Mouse (Mus musculus): ENCODE results near the gene Jmjd6. TPM values are rescaled to one million over a fixed set of nuclear protein-coding genes. Genes with fewer than 3 reads are reported as not detected.
A peak's percentile ranks its signal among the peaks of the same experiment; 100 is the strongest.

Jmjd6 gene
- total RNA-seq, 2 experiments from 2014 or later = 25.4 to 30.2 TPM

DNA sequence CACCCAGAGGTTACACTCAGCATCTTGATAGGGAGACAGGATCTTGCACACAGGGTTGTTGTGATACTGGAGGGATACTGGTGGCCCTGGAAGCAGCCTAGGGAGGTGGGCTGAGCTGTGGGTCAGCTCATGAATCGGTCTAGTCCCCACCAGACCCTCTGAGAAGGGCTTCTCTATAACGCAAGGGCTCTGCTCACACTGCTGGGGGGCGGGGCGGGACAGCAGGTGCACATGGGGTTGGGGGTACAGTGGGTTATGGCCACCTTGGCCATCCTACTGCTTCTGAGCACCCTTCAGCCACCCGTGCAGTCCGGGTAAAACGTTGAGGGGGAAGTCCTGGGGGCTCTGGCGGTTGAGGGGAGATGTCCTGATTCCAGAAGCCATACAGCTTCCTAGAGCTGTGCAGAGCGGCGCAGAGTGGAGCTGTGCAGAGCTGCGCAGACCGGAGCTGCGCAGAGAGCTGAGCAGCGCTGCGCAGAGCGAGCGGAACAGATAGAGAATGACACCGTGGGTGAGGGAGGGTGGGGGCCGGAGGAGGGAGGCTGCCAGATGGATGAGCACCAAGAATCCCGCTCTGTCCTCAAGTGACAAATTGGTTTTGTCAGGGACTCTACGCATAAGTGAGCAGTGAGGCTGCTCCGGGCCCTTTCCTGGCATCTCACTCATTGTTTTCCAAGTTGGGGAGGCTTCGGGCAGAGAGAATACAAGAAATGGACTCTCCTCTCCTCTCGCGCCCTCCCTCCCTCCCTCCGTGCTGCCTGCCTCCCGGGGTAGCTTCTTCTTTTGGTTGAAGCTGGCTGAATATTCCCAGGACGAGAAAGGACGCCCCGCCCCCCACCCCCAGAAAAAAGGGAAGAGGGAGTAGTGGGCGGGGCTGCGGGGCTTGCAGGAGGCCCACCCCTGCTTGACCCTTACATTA is 32.0 kb downstream of the Jmjd6 start:
- DNase-seq (ENCODE audit: low spot score in 2 of 2) = peak; percentile 85 to 88
- intact Hi-C loops (cut with DNase I) = no loop called here

DNA sequence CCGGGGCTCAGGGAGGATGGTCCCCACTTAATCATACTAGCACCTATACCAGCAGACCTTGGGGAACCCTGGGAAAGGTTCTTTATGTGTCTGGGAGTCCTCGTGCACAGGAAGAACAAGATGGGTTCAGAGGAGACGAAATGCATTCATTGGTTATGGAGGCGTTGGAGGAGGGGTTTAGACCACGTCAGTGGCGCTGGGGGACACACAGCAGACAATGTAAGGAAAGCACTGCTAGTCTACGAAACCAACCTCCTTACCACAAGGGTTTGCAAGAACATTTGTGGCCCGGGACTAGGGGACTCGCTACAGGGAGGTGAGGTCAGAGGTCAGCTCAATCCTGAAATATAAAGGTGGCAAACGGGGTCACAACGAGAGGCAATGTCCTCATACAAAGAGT is 32.7 kb downstream of the Jmjd6 start:
- intact Hi-C loops (cut with DNase I) = no loop called here

DNA sequence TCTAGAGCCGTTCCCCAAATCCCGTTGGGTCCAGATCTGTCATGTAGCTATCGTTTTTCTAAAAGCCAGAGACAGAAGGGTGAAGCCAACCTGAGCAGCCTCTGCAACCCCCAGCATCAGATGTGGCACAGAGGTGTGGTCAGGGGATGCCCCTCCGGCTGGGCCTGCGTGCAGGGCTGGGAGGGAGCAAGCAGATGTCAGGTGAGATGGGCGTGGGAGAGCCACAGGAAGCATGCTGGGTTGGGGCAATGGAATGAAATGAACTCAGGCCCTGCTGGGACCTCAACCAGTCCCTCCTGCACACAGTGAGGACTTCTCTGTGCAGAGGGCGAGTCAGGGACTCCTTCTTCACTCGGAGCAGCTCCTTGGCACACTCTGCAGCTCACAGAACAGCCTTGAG is 33.7 kb downstream of the Jmjd6 start:
- intact Hi-C loops (cut with DNase I) = loop anchor here (5.0 kb wide), 1 partner anchor 137 kb away; no protein-coding TSS in a partner anchor
- no peak for DNase-seq (ENCODE audit: low spot score in 2 of 2)

More for the DNA sequence above, 32.7 kb downstream of the Jmjd6 start:
- DNase-seq (ENCODE audit: low spot score in 2 of 2) = no peak

DNA sequence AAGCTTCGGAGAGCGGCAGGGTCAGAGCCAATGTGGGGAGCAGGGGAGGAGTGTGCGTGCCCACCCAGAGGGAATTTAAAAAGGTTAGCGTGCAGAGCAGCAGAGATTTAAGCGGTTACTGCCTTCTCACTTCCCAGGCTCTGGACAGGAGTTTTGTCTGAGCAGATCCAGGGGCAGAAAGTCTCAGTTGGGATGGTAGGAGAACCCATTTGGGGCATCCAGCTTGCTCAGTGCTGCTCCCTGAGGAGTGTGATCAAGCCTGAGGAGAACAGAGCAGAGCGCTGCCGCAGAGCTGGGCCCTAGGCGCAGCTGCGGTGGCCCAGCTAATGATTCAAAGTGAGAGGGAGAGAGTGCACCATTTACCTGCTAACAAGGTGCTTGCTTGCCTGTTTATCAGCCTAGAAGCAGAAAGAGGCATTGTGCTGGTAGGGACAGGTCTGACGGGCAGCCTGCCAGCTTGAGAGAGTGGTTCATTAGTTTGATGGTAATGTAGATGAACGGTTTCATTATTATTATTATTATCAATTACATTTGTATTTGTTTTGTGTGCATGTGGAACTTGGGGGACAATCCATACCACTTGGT is 34.3 kb downstream of the Jmjd6 start:
- no peak for DNase-seq (ENCODE audit: low spot score in 2 of 2)
- intact Hi-C loops (cut with DNase I) = loop anchor here (1.0 to 5.0 kb wide), 2 partner anchors 137 to 166 kb away; no protein-coding TSS in a partner anchor

DNA sequence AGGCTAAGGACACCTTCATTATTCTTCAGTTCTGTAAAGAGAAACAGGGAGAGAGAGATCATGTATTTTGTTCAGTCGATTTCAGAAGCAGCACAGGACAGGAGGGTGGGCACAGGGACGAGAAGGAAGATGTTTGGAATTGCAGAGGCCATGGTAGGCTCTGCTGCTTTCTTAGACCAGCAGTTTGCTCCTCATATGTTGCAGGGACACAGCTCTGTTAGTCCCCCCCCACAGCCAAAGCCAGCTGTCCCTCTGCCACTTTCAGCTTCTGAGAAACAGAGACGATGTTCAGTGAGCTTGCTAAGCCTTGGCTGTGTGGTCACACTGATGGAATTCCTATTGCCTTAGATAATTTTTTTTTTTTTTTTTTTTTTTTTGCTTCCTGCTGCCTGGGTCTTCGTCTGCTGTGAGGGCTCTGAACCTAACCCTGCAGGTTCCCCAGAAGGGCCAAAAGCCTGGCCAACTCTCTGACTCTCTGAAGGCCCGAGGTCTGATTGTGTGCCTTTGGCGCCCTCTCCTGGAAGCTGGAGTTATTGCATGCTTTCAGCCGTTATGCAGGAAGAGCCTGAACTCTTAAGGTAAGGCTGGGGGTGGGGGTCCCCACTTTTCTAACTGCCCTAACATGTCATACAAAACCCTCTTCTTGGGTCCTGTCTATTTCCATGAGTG is 35.2 kb downstream of the Jmjd6 start:
- intact Hi-C loops (cut with DNase I) = loop anchor here (1.0 to 5.0 kb wide), 2 partner anchors 136 to 165 kb away; no protein-coding TSS in a partner anchor
- DNase-seq (ENCODE audit: low spot score in 2 of 2) = peak; percentile 82 to 90

DNA sequence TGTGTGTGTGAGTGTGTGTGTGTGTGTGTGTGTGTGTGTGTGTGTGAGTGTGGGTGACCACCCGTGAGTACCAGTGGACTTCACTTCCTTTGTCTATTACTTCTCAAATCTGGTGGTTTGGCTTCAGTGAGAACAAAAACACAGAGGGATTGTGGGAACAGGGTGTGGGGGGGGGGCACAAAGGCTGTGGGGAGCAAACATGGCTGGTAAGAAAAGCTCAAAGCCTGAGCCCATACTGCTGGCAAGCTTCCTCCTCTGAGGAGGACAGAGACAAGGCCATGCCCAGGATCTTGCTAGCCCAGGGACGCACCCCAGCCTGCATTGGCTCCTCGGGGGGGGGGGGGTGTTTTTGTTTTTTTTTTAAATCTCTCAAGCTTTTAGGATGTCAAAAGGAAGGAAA is 35.7 kb downstream of the Jmjd6 start:
- intact Hi-C loops (cut with DNase I) = loop anchor here (5.0 kb wide), 1 partner anchor 135 kb away; no protein-coding TSS in a partner anchor

DNA sequence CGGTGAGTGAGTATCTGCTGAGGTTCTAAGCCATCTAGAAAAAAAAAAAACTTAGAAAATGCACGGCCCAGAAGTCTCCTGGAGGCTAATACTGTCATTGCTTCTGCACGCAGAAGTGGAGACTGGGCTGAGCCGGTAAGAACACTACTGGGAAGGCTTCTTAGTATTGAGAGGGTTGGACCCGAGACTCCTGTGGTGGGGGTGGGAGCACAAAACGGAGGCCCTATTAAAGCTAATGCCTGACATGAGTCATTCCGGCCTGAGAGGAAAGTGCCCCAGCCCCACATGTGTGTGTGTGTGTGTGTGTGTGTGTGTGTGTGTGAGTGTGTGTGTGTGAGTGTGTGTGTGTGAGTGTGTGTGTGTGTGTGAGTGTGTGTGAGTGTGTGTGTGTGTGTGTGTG is 36.1 kb downstream of the Jmjd6 start:
- intact Hi-C loops (cut with DNase I) = loop anchor here (5.0 kb wide), 1 partner anchor 135 kb away; no protein-coding TSS in a partner anchor
- DNase-seq (ENCODE audit: low spot score in 2 of 2) = no peak

More for the DNA sequence above, 35.7 kb downstream of the Jmjd6 start:
- DNase-seq (ENCODE audit: low spot score in 2 of 2) = no peak

DNA sequence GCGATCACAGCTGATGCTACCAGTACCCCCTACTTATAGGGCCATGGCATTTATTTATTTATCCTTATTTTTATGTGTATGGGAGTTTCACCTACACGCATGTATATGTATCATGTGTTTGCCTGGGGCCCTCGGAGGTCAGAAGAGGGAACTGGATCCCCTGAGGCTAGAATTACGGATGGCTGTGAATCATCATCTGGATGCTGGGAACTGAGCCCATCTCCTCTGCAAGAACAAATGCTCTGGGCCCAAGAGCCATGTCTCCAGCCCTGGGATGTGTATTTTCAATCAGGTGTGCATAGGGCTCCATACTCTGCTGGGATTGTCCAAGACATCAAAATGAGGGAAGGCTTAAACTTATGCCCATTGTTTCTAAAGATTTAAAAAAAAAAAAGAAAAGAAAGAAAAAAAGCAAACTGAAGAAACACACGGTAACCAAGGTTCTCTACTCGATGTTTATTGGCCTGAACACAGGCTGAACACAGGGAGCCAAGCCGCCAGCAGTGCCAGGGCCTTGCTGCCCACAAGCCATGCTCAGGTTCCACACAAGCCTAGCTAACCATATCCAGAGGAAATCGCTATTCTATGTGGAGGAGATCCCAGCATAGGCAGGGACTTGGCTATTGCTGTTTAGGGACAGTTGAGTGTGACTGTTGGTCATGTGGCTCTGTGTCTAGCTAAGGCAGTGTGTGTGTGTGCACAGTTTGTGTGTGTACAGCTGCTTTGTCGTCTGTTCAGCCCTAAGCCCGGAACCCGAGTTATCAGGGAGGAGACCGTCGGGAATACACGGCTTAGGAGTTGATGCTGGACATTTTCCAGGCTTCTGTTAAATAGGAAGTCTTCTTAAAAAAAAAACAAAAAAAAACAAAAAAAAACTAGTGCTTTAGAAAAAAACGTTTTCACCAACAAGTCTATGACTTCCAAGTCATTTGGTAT is 36.8 kb downstream of the Jmjd6 start:
- DNase-seq (ENCODE audit: low spot score in 2 of 2) = peak in 1 of 2 experiments; percentile 1

DNA sequence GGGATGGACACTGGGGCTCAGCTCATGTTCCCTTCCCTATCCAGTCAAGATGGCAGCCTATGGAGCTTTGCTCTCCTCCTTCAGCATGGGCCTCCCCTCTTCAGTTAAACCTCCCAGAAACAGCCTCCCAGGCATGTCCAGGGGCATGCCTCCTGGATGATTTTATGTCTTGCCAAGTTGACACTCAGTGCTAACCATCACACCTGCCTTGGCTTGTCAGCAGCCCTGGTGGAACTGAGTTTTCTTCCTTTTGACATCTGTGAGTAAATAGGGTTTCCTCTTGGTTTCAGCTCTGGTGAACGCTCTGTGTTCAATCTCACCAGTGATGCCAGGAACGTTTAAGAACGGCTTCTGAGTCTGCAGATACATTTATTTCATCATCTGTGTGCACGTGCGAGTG is 40.5 kb downstream of the Jmjd6 start:
- DNase-seq (ENCODE audit: low spot score in 2 of 2) = no peak
- intact Hi-C loops (cut with DNase I) = no loop called here

More for the DNA sequence above, 36.8 kb downstream of the Jmjd6 start:
- intact Hi-C loops (cut with DNase I) = loop anchor here (5.0 kb wide), 1 partner anchor 134 kb away; no protein-coding TSS in a partner anchor

DNA sequence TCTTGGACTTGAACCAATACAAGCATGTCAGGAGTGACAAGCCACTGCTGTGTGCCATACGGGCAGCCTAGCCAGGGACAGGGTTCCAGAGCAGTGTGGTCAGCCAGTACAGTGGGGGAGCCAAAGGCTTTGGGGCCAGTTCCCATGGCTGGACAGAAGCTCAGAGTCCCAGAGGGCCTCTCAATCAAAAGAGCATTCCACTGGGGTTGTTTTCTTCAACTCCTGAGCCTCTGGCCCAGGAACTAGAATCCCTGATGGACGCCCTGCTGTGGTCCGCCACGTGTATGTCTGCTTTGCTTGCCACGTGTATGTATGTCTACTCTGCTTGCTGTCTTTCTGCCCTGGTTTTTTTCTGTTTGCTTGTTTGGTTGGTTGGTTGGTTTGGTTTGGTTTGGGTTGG is 42.1 kb downstream of the Jmjd6 start:
- intact Hi-C loops (cut with DNase I) = no loop called here
- no peak for DNase-seq (ENCODE audit: low spot score in 2 of 2)

DNA sequence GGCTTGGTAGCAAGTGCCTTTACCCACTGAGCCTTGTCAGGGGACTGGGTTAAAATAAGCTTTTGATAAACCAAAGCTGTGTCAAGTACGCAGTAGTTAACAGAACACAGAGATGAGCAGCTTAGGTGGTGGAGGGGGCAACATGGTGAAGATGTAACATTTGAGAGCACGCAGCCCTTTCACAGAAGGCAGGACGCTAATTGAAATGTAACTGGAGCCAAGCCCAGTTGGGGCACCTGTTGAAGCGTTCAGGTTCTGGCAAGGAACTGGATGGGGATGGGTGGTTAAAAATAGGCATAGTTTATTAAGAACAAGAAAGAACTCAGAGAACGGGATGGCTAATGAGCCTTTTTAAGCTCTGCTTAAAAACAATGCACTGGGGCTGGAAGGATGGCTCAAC is 43.9 kb downstream of the Jmjd6 start:
- DNase-seq (ENCODE audit: low spot score in 2 of 2) = no peak
- intact Hi-C loops (cut with DNase I) = no loop called here

Other genes with a start within 250 kb of the Jmjd6 start
- gene Rhbdf2, start 216.4 kb downstream of the Jmjd6 start, total RNA-seq (2021) = 1 to 10 TPM; 1.5 to 1.9 TPM
- gene Prcd, start 189.9 kb downstream of the Jmjd6 start, total RNA-seq (2021) = 1 to 10 TPM; 2.8 to 3.0 TPM
- 10 to 100 TPM; 26.7 to 34.7 TPM for gene Cygb, start 189.1 kb downstream of the Jmjd6 start, total RNA-seq (2021)
- not detected for gene St6galnac1, start 67.9 kb downstream of the Jmjd6 start, total RNA-seq (2021)
- 10 to 100 TPM; 14.9 to 15.9 TPM for gene Mxra7, start 15.4 kb downstream of the Jmjd6 start, total RNA-seq (2021)
- 10 to 100 TPM; 25.8 to 28.4 TPM for gene Mettl23, start 171 bp downstream of the Jmjd6 start, total RNA-seq (2021)
- 10 to 100 TPM; 36.9 to 45.9 TPM for gene Mfsd11, start 9.0 kb upstream of the Jmjd6 start, total RNA-seq (2021)
- gene Srsf2, start 9.6 kb upstream of the Jmjd6 start, total RNA-seq (2021) = 100 to 1,000 TPM; 161 to 168 TPM
- 10 to 100 TPM; 80.0 to 86.1 TPM for gene Mgat5b, start 75.4 kb upstream of the Jmjd6 start, total RNA-seq (2021)